Mouse (Mus musculus) midbrain, embryonic 12.5 days (tissue): ENCODE measurements around the gene Pga5. TPM values are rescaled to one million over a fixed set of nuclear protein-coding genes. Genes with fewer than 3 reads are reported as not detected.

Experiments
- ATAC-seq: fragments of 200-750 bp; cut with Nextera tagmentation; 2 replicates; pipeline ENCODE4 v1.8.0; 2017; ENCODE audit warnings: low read depth, moderate TSS enrichment, moderate library complexity; ENCODE audit not compliant: low FRiP score
- H3K27ac ChIP-seq: fragments of 300-500 bp; sonication (generic); replicated peaks from 2 replicates; pipeline ENCODE4 v1.5.1; 2016; ENCODE audit warnings: mild to moderate bottlenecking
- H3K27me3 ChIP-seq: fragments of 300-500 bp; sonication (generic); 2 replicates; pipeline ENCODE4 v1.6.1; 2016; ENCODE audit warnings: mild to moderate bottlenecking
- H3K36me3 ChIP-seq: fragments of 300-500 bp; sonication (generic); 2 replicates; pipeline ENCODE4 v1.6.1; 2016
- H3K4me1 ChIP-seq: fragments of 300-500 bp; sonication (generic); 2 replicates; pipeline ENCODE4 v1.6.1; 2016
- H3K4me2 ChIP-seq: fragments of 300-500 bp; sonication (generic); replicated peaks from 2 replicates; pipeline ENCODE4 v1.6.1; 2016; ENCODE audit warnings: mild to moderate bottlenecking, moderate library complexity
- H3K4me3 ChIP-seq: fragments of 300-500 bp; sonication (generic); 2 replicates; pipeline ENCODE4 v1.5.1; 2016; ENCODE audit warnings: mild to moderate bottlenecking
- H3K9ac ChIP-seq: fragments of 300-500 bp; sonication (generic); replicated peaks from 2 replicates; pipeline ENCODE4 v1.6.1; 2016; ENCODE audit warnings: mild to moderate bottlenecking, moderate library complexity
- H3K9me3 ChIP-seq: fragments of 300-500 bp; sonication (generic); 2 replicates; pipeline ENCODE4 v1.6.1; 2016; ENCODE audit warnings: mild to moderate bottlenecking
- WGBS: fragments of 180-500 bp; shearing (Covaris S2); methylation state at CpG from one replicate; pipeline ENCODE4 v1.1.7; 2016; 5-methylcytosine and 5-hydroxymethylcytosine counted together
- polyA plus RNA-seq: library from polyadenylated mRNA; unstranded; fragments of >200 nt; fragmentation: Nextera tagmentation; extraction: Ambion mirVana; gene quantifications from 2 replicates; pipeline ENCODE4 v1.2.1, GENCODE M21; 2016

Pga5 gene
- not detected in 2 replicates for polyA plus RNA-seq

DNA sequence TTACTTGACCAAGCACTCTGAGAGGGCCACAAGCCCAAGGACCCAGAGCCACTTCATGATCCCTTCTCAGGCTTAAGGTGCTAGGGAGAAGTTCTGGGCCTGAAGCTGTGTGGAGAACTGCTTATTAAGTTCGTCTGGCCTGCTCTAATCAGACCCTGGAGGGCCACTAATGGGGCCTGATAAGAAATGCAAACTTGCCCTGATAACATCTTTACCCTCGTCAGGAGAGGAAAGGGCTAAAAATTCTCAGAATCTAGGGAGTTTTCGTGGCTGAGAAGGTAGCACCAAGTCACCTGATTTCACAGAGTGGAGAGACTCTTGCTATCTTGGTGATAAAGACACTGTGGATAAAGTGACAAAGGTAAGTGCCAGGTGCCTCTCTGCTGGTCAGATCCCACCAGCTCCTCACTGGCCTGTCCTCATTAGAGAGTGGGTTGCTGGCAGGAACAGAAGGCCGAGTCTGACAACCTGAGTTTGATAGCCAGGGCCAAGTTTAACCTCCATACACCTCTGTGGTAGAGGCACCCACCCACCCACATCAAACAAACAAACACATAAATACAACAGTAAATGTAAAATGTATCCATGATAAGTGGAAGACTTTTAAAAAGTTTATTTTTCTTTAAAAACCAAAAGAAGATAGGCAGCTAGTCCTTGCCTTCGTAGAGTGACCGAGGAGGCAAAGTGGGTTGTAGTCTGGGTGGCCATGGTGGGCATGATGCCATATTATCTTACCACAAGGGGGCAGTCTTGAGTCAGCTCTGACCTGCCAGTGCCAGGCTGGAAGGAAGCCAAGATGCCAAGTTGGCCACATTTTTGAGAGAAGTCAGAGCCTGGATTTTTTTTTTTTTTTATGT is at the start of gene Pga5:
Pga5 (minus strand) TSS at position 157 of the 857 bp plus-strand sequence.
- H3K36me3 ChIP-seq, result no peaks in the 10 kb centered on the region
- no peak within 1 kb of the TSS for H3K9ac ChIP-seq
- no peak within 1 kb of the TSS for H3K27ac ChIP-seq
- H3K9me3 ChIP-seq, result no peaks in the 10 kb centered on the region
- no peak within 1 kb of the TSS for H3K4me3 ChIP-seq
- no peak within 1 kb of the TSS for H3K4me2 ChIP-seq
- WGBS, result 52% methylated on average over 6 of the region's 6 CpGs
- H3K27me3 ChIP-seq, result no peaks in the 10 kb centered on the region; the same call in 1 of the 2 replicates
- H3K4me1 ChIP-seq, result no peaks in the 10 kb centered on the region
- ATAC-seq, result peak; percentile 71; the same call in 1 of the 2 replicates

DNA sequence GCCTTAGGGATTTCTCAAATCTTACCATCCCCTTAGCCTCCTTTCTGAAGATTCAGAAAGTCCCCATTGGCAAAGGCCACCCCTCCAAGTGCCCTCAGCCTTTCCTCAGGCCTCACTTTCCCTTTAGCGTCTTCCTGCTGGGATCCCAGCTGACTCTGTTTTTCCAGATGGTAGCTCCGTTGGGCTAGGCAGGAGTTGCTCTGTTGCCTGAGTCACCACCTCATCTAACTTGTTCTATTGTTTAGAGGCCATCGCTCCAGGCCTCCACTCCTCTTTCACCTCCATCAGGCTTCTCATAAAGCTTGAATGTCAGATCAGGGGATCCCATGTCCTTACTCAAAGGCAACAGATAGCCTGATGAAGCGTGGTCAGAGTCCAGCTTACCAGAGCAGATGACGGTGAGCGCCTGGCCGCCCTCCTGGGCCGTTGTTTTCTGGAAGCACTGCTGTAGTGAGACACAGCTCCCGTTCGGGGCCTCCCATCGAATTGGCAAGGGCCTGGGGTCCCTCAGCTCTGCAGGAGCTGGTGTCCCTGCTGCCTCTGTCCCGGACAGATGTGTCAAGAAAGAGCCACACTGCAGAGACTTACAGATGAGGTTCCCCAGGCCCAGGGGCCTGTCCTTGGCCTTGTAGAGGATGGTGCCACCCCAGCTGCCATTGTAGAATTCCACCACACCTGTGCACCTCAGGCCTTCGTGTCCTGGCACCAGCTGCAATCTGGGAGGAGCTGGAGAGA is 46.9 kb upstream of the Pga5 start:
- no peak overlapping the region for H3K27ac ChIP-seq
- WGBS, result 80% methylated on average over 13 of the region's 13 CpGs
- ATAC-seq, result no peak

DNA sequence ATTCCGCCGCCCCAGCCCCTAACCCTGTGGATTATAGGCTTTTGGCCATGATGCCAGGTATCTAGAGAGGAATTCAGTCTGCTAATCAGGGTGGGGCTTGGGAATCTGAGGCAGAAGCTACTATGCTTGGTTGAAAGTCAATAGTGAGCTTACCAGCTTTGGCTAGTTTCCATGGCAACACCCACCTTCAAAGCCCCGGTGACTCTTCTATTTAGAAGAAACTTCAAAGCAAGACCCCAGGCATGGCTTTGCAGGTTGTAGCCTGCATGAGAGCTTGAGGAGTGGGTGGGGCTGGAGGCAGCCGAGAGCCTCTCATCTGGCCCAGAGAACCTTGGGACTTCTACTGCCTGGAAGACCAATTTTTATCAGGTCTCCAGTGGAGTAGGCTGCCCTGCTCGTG is 45.8 kb upstream of the Pga5 start:
- Histone ChIP-seq H3K36me3 (no peaks in the 10 kb centered on the region), H3K4me2 (no peak overlapping the region), H3K9me3 (no peaks in the 10 kb centered on the region), H3K4me3 (no peak overlapping the region), H3K27ac (0 out of 2 replicates have a peak overlapping the region, but pooled peaks have one; percentile 11), H3K27me3 (peaks cover 3% of the 10 kb centered on the region; the same call in 1 of the 2 replicates), H3K4me1 (peaks cover 27% of the 10 kb centered on the region), H3K9ac (no peak overlapping the region)
- WGBS, result 33% methylated on average over 5 of the region's 5 CpGs
- ATAC-seq, result peak; percentile 48; the same call in 1 of the 2 replicates

More for the DNA sequence above, 46.9 kb upstream of the Pga5 start:
- H3K9me3 ChIP-seq, result no peaks in the 10 kb centered on the region
- H3K4me3 ChIP-seq, result no peak overlapping the region
- H3K27me3 ChIP-seq, result peaks cover 3% of the 10 kb centered on the region; the same call in 1 of the 2 replicates
- H3K4me2 ChIP-seq, result no peak overlapping the region
- H3K36me3 ChIP-seq, result no peaks in the 10 kb centered on the region
- H3K4me1 ChIP-seq, result peaks cover 23% of the 10 kb centered on the region
- H3K9ac ChIP-seq, result no peak overlapping the region

DNA sequence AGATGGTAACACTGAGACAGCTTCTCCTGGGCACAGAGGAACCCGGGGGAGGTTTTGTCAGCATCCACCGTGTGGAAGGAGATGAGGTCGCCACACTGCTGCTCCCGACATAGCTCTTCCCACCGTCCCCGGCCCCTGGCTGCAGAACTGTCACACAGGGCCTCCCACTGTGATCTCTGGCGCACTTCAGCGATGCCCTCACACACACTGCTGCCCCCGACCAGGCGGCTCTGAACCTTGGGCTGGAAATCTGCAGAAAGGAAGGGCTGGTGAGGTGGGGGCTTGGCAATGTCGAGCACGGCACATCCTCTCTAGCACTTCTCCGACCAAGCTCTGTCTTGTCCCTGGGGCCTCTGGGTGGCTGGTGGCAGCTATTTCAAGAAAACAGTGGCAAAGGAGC is 45.2 kb upstream of the Pga5 start:
- Histone ChIP-seq H3K27ac (peak overlapping the region; percentile 11; the same call in 1 of the 2 replicates), H3K36me3 (no peaks in the 10 kb centered on the region), H3K4me2 (no peak overlapping the region), H3K9me3 (no peaks in the 10 kb centered on the region), H3K27me3 (peaks cover 3% of the 10 kb centered on the region; the same call in 1 of the 2 replicates), H3K4me1 (peaks cover 27% of the 10 kb centered on the region), H3K4me3 (no peak overlapping the region), H3K9ac (no peak overlapping the region)
- no peak for ATAC-seq
- 17% methylated on average over 13 of the region's 13 CpGs for WGBS

DNA sequence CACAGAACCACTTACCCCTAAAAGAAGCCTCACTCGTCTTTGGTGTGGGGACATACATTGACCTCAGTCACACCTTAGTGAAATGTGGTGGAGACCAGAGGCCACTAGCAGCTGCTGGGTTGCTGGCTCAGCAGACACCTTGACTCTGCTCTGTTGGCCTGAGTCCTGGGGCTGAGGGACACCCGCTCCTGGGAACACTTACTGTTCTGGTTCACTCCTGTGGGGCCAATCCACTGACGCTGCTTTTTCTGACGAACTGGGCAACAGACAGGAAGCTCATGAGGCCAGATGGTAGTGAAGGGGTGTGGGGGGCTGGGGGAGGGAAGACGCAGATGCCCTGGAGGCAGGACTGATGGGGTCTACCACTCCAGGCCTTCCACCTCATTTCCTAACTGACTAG is 43.2 kb upstream of the Pga5 start:
- Histone ChIP-seq H3K27me3 (peaks cover 3% of the 10 kb centered on the region; the same call in 1 of the 2 replicates), H3K4me1 (peaks cover 27% of the 10 kb centered on the region), H3K9me3 (no peaks in the 10 kb centered on the region), H3K4me3 (no peak overlapping the region), H3K27ac (no peak overlapping the region), H3K9ac (no peak overlapping the region), H3K36me3 (no peaks in the 10 kb centered on the region), H3K4me2 (no peak overlapping the region)
- ATAC-seq, result no peak
- WGBS, result 71% methylated on average over 5 of the region's 5 CpGs

DNA sequence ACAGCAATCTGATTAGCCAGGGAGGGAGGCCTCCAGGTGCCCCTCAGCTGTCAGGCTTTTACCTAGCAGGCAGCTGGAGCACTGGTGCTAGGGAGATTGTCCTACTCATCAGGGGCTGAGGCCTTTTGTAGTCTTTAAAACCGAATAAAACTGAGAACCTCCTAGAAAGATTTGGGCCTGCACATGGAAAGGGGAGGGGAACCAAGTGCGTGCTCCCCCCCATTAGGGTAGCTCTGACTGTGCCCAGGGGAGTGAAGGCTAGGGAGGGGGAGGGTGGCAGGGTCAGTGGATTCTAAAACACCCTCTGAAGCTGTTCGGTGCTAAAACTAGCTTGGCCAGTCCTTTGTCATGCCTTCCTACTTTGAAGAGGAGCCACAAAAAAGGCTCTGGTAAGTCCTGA is 42.7 kb upstream of the Pga5 start:
- Histone ChIP-seq H3K27me3 (peaks cover 3% of the 10 kb centered on the region; the same call in 1 of the 2 replicates), H3K9ac (no peak overlapping the region), H3K4me2 (no peak overlapping the region), H3K36me3 (no peaks in the 10 kb centered on the region), H3K9me3 (no peaks in the 10 kb centered on the region), H3K27ac (peak overlapping the region; percentile 60), H3K4me1 (peaks cover 27% of the 10 kb centered on the region), H3K4me3 (no peak overlapping the region)
- ATAC-seq, result no peak
- 27% methylated on average over 3 of the region's 3 CpGs for WGBS

DNA sequence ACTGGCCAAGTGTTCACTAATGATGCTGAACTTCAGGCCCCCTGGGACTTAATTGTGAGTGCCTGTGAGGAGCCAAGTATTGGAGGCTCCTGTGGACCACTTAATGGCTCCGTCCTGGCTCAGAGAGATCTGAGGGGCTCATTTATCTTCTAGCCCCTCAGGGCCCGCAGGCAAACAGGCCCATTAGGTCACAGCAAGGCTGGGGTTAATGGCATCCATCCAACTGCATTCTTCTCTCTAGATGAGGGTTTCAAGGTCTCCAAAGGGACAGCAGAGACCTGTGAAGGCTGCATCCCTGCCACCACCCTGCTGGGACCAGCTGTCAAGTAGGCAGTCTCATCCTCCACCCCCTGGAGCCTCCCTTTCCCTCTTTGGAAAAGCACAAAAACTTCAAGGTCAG is 41.9 kb upstream of the Pga5 start:
- H3K27ac ChIP-seq, result 0 out of 2 replicates have a peak overlapping the region, but pooled peaks have one; percentile 12
- no peaks in the 10 kb centered on the region for H3K36me3 ChIP-seq
- peaks cover 27% of the 10 kb centered on the region for H3K4me1 ChIP-seq
- ATAC-seq, result peak; percentile 45; the same call in 1 of the 2 replicates
- WGBS, result 47% methylated on average over 2 of the region's 2 CpGs
- no peaks in the 10 kb centered on the region for H3K9me3 ChIP-seq
- no peak overlapping the region for H3K4me2 ChIP-seq
- no peak overlapping the region for H3K9ac ChIP-seq
- H3K27me3 ChIP-seq, result no peaks in the 10 kb centered on the region
- no peak overlapping the region for H3K4me3 ChIP-seq

DNA sequence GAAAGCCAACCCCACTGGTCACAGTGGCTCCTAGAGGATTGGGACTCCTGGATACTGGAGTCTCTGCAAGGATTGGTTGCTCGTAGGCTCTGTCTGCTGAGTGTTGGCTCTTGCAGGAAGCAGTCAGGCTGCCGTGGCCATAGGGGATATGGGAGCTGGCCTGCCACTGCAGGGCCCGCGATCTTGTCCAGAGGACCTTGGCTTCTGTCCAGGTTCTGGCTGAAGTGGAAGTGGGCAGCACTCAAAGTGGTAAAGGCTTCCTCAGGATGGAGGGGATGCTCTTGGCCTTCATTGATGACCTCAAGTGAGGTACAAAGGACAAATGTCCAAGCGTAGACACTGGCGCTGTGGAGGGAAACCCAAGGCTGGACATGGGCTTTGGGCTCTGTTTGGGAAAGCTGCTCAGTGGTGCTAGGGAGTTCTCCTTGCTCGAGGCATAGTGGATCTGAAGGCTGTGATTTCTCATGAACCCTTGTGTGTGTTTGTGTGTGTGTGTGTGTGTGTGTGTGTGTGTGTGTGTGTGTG is 40.4 kb upstream of the Pga5 start:
- no peaks in the 10 kb centered on the region for H3K27me3 ChIP-seq
- H3K27ac ChIP-seq, result no peak overlapping the region
- H3K9me3 ChIP-seq, result no peaks in the 10 kb centered on the region
- no peak for ATAC-seq
- peaks cover 8% of the 10 kb centered on the region for H3K36me3 ChIP-seq
- H3K4me3 ChIP-seq, result no peak overlapping the region
- H3K4me2 ChIP-seq, result no peak overlapping the region
- no peak overlapping the region for H3K9ac ChIP-seq
- peaks cover 25% of the 10 kb centered on the region for H3K4me1 ChIP-seq
- 88% methylated on average over 7 of the region's 7 CpGs for WGBS

DNA sequence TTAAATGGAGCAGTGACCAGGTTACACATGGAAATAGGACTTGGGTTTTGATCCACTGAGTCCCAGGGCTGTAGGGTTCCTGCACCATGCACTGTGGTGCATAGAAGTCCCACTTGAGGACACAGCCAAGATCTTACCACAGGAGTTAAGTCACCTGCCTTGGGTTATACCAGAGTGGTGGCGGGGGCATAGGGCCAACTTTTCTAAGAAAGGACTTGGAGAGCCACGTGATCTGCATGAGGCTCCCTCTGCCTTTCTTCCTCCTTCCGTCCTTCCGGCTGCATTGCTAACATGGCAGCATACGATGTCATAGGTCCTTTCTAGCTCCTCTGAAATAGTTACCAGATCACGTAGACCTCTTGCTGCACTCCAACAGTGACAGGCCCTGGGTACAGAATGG is 37.6 kb upstream of the Pga5 start:
- H3K27ac ChIP-seq, result no peak overlapping the region
- H3K4me3 ChIP-seq, result no peak overlapping the region
- no peaks in the 10 kb centered on the region for H3K27me3 ChIP-seq
- WGBS, result 91% methylated on average over 6 of the region's 6 CpGs
- no peaks in the 10 kb centered on the region for H3K9me3 ChIP-seq
- no peak overlapping the region for H3K9ac ChIP-seq
- H3K36me3 ChIP-seq, result peaks cover 36% of the 10 kb centered on the region
- peaks cover 15% of the 10 kb centered on the region for H3K4me1 ChIP-seq
- no peak for ATAC-seq
- H3K4me2 ChIP-seq, result no peak overlapping the region

DNA sequence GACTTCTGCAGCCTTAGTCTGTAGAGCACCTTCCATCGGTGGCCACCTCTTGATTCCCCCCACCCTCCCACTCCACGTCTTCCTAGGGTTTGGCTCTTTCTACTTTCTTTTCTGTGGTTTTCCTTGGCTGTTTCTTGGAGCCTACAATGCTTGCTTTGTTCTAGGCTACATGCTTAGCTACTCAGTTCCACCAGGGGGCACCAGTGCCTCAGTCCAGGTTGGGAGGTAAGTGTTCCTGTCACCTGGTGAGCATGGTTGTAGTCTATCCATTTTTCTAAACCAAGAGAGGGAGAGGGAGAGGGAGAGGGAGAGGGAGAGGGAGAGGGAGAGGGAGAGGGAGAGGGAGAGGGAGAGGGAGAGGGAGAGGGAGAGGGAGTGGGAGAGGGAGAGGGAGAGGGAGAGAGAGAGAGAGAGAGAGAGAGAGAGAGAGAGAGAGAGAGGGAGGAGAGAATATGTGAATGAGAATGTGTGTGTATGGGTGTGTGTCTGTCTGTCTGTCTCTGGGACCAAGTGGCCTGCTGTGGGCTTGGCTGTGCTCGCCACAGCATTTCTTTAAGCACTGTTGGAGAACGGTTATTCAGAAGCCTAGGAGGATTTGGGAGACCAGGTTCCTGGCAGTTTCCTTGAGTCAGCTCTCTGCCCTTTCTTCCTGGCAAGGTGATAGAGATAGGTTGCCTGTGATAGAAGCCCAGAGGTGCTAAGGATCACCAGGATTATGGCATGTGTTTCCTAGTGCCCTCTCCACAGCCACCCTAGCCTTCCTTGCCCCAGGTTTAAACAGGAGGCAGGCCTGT is 37.0 kb upstream of the Pga5 start:
- H3K4me3 ChIP-seq, result no peak overlapping the region
- H3K36me3 ChIP-seq, result peaks cover 36% of the 10 kb centered on the region
- no peaks in the 10 kb centered on the region for H3K9me3 ChIP-seq
- H3K9ac ChIP-seq, result no peak overlapping the region
- H3K4me2 ChIP-seq, result no peak overlapping the region
- H3K4me1 ChIP-seq, result peaks cover 15% of the 10 kb centered on the region
- H3K27ac ChIP-seq, result no peak overlapping the region
- no peaks in the 10 kb centered on the region for H3K27me3 ChIP-seq
- ATAC-seq, result peak; percentile 50; the same call in 1 of the 2 replicates
- WGBS, result 48% methylated on average over 4 of the region's 4 CpGs

DNA sequence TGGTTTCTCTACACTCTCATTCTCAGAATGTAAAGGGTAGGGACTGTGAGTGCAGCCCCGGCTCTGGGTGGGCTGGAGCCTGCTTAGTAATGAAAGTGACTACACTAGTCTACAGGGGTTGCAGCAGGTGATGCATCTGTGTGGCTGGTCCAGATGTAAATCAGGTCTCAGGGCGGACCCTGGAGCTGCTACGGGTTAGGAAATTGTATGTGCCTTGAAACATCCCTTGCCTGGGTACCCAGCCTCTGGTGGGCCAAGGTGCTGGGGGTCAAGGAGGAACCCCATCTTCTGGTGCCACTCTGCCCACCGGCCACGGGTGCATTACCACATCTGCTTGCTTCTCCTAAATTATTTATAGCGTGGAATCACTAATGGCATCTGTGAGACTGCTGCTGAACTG is 36.3 kb upstream of the Pga5 start:
- ATAC-seq, result no peak
- no peaks in the 10 kb centered on the region for H3K9me3 ChIP-seq
- no peaks in the 10 kb centered on the region for H3K27me3 ChIP-seq
- no peak overlapping the region for H3K27ac ChIP-seq
- no peak overlapping the region for H3K4me3 ChIP-seq
- 80% methylated on average over 6 of the region's 6 CpGs for WGBS
- peaks cover 20% of the 10 kb centered on the region for H3K4me1 ChIP-seq
- peaks cover 36% of the 10 kb centered on the region for H3K36me3 ChIP-seq
- no peak overlapping the region for H3K4me2 ChIP-seq
- no peak overlapping the region for H3K9ac ChIP-seq
